Mouse (Mus musculus): ENCODE data around the gene Slc2a1. TPM values are rescaled to one million over a fixed set of nuclear protein-coding genes. Genes with fewer than 3 reads are reported as not detected.

Slc2a1 gene
- polyA plus RNA-seq, 1 experiment from 2014 or later = 119 TPM

DNA sequence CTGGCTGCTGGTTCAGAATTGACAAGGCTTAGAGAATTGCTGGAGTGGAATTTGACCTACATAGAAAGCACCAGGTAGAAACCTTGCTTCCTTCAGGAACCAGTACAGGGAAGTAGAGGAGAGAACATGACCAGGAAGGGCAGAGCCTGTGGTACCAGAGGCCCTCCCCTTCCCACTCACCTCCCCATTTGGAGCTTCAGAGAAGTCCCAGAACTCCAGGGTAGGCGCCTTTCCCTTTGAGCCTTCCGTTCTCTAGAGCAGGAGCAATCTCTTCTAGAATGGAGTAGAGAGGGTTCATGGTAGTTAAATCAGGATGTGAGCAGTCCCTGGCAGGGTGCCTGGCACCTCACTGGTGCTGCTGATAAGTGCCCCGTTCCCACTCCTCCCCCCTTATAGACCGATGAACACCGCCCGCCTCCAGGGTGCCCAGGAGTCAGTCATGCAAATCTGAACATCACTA is 7.1 kb downstream of the Slc2a1 start:
- H3K9me3 ChIP-seq (replicated peaks) = no peaks in the 10 kb centered on the region
- H3K4me3 ChIP-seq = no peak overlapping the region
- WGBS = 20% methylated on average over 6 of the region's 6 CpGs
- peak; percentile 61 for ATAC-seq (replicated peaks; ENCODE audit: insufficient number of reproducible peaks, insufficient read depth, low FRiP score, low read depth)
- peak overlapping the region; percentile 35 for H3K4me2 ChIP-seq
- peak overlapping the region; percentile 90 for H3K27ac ChIP-seq
- H3K27me3 ChIP-seq = no peaks in the 10 kb centered on the region
- peaks cover 5% of the 10 kb centered on the region for H3K36me3 ChIP-seq
- peak overlapping the region; percentile 15; the same call in 1 of the 2 replicates for H3K9ac ChIP-seq
- H3K4me1 ChIP-seq (replicated peaks) = peaks cover 97% of the 10 kb centered on the region

DNA sequence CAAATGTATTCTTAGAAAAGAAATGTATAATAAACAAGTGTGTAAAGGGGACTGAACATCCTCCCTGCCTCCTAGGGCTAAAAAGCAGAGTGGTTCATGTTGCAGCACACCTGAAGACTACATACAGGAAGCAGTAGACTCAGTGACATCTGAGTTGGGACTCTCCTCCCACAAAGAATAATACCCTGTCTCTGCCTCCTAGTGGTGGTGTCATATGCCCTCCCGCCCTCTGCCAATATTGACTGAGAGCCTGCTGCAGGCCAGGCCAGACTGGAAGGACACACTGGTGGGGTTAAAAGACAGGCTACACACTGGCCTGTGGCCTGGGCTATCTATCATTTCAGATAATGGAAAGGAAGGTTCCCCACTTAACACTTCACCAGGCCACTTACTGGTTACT is 7.8 kb downstream of the Slc2a1 start:
- Histone ChIP-seq H3K4me3 (no peak overlapping the region), H3K4me1 (replicated peaks) (peaks cover 97% of the 10 kb centered on the region), H3K27me3 (no peaks in the 10 kb centered on the region), H3K27ac (peak overlapping the region; percentile 90), H3K9ac (no peak overlapping the region), H3K36me3 (peaks cover 8% of the 10 kb centered on the region), H3K9me3 (replicated peaks) (no peaks in the 10 kb centered on the region), H3K4me2 (peak overlapping the region; percentile 35)
- 55% methylated on average over 1 of the region's 1 CpGs for WGBS
- ATAC-seq (replicated peaks; ENCODE audit: insufficient number of reproducible peaks, insufficient read depth, low FRiP score, low read depth) = no peak

DNA sequence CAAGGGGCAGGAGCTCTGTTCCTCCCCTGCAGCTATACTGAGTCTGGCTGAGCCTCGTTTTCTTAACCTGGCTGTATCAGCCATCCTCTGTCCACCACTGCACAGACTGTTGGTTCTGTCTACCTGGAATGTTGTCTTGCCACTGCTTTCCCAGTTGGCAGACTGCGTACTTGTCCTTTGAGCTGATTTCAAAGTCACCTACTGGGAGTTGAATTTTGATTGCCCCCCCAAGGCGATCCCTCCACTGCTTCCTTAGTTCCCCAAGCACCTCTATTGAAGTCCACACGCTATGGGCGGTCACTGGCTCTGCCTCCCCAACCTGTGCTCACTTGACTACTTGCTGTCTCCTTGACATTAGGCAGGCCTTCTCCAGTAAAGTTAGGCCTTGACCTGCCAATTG is 9.1 kb downstream of the Slc2a1 start:
- Histone ChIP-seq H3K36me3 (peaks cover 18% of the 10 kb centered on the region), H3K4me1 (replicated peaks) (peaks cover 94% of the 10 kb centered on the region), H3K4me3 (no peak overlapping the region), H3K27me3 (no peaks in the 10 kb centered on the region), H3K27ac (peak overlapping the region; percentile 90), H3K4me2 (no peak overlapping the region), H3K9ac (no peak overlapping the region), H3K9me3 (replicated peaks) (no peaks in the 10 kb centered on the region)
- WGBS = 55% methylated on average over 5 of the region's 5 CpGs
- ATAC-seq (replicated peaks; ENCODE audit: insufficient number of reproducible peaks, insufficient read depth, low FRiP score, low read depth) = no peak

DNA sequence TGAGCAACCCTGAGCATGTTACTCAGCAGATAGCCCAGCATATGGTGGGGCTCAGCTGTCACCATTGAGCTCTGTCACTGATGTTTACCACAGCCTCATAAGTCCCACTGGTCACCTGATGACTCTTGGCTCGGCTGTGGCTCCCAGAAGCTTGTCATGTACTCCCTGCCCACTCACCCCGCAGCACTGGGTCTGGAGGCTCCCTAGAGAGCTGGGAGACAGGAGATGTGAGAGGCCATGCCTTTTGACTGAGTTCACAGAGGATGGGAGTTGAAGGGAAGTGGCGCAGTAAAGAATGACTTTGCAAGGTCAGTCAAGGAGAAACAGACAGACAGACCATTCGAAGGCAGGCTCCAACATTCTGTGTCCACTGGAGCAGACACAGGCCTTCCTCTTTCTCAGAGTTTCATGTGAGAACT is 10.2 kb downstream of the Slc2a1 start:
- no peak overlapping the region for H3K4me2 ChIP-seq
- peak; percentile 79 for ATAC-seq (replicated peaks; ENCODE audit: insufficient number of reproducible peaks, insufficient read depth, low FRiP score, low read depth)
- H3K27ac ChIP-seq = peak overlapping the region; percentile 90
- no peak overlapping the region for H3K4me3 ChIP-seq
- WGBS = 28% methylated on average over 4 of the region's 4 CpGs
- H3K36me3 ChIP-seq = peaks cover 22% of the 10 kb centered on the region
- peaks cover 95% of the 10 kb centered on the region for H3K4me1 ChIP-seq (replicated peaks)
- H3K9me3 ChIP-seq (replicated peaks) = no peaks in the 10 kb centered on the region
- H3K9ac ChIP-seq = peak overlapping the region; percentile 25; the same call in 1 of the 2 replicates
- no peaks in the 10 kb centered on the region for H3K27me3 ChIP-seq

DNA sequence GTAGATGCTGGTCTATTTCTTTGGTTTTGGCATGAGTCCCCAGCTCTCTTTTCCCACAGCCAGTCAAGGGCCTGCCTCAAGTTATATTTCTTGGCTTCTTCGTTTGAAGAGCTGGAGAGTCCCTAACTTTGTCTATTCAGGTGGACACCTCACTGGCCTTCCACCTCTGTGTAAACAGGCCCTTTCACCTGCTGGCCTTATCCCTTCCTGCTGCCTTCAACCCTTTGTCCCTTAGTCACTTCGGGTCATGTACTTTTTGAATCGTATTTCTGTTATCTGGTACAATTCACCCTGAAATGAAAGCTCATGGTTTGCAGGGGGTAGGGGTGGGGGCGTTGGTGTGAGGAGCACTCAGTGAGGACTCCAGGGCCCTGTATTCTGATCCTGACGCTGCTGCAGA is 10.8 kb downstream of the Slc2a1 start:
- no peak overlapping the region for H3K4me2 ChIP-seq
- H3K36me3 ChIP-seq = peaks cover 22% of the 10 kb centered on the region
- peaks cover 95% of the 10 kb centered on the region for H3K4me1 ChIP-seq (replicated peaks)
- peak overlapping the region; percentile 90 for H3K27ac ChIP-seq
- H3K9me3 ChIP-seq (replicated peaks) = no peaks in the 10 kb centered on the region
- no peak overlapping the region for H3K4me3 ChIP-seq
- no peaks in the 10 kb centered on the region for H3K27me3 ChIP-seq
- no peak for ATAC-seq (replicated peaks; ENCODE audit: insufficient number of reproducible peaks, insufficient read depth, low FRiP score, low read depth)
- WGBS = 56% methylated on average over 5 of the region's 5 CpGs
- peak overlapping the region; percentile 25; the same call in 1 of the 2 replicates for H3K9ac ChIP-seq

DNA sequence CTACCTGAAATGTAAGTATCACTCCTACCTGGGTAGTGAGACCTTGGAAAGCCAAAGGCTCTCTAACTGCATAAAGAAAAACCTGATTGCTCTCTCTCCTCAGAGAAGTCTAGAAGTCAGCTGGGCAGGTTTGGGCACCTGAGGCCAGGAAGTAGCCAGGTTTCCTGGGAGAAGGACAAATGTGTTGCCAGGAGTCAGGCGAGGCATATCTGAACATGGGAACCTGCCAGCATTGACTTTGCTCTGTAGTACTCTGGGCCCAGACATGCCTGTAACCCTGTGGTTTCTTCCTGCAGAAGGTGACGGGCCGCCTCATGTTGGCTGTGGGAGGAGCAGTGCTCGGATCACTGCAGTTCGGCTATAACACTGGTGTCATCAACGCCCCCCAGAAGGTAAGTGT is 11.6 kb downstream of the Slc2a1 start:
- 74% methylated on average over 6 of the region's 6 CpGs for WGBS
- Histone ChIP-seq H3K4me1 (replicated peaks) (peaks cover 96% of the 10 kb centered on the region), H3K27ac (0 out of 2 replicates have a peak overlapping the region, but pooled peaks have one; percentile 51), H3K36me3 (peaks cover 22% of the 10 kb centered on the region), H3K9ac (no peak overlapping the region), H3K27me3 (no peaks in the 10 kb centered on the region), H3K4me2 (no peak overlapping the region), H3K4me3 (no peak overlapping the region), H3K9me3 (replicated peaks) (no peaks in the 10 kb centered on the region)
- no peak for ATAC-seq (replicated peaks; ENCODE audit: insufficient number of reproducible peaks, insufficient read depth, low FRiP score, low read depth)

DNA sequence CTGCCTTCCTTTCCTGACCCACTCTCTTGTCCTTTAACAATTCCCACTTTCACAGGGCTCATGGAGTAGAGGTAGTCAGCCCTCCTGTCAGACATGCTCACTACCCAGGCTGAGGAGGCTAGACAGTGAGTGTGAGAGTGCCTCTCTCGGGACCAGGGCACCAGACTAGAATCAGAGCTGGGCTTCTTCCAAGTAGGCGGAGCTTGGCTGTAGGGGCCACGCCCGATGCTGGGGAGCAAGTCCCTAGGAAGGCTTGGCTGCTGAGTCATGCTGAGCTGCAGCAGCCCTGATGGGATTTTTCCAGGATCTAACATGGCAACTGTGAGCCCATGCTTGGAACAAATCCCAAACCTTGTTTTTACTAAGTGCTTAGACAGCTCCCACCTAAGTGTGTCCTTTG is 12.7 kb downstream of the Slc2a1 start:
- Histone ChIP-seq H3K27ac (peak overlapping the region; percentile 51), H3K9ac (no peak overlapping the region), H3K4me2 (no peak overlapping the region), H3K36me3 (peaks cover 22% of the 10 kb centered on the region), H3K9me3 (replicated peaks) (no peaks in the 10 kb centered on the region), H3K4me1 (replicated peaks) (peaks cover 96% of the 10 kb centered on the region), H3K4me3 (no peak overlapping the region), H3K27me3 (no peaks in the 10 kb centered on the region)
- 26% methylated on average over 4 of the region's 4 CpGs for WGBS
- peak; percentile 61; the same call in 1 of the 2 replicates for ATAC-seq (replicated peaks; ENCODE audit: insufficient number of reproducible peaks, insufficient read depth, low FRiP score, low read depth)

DNA sequence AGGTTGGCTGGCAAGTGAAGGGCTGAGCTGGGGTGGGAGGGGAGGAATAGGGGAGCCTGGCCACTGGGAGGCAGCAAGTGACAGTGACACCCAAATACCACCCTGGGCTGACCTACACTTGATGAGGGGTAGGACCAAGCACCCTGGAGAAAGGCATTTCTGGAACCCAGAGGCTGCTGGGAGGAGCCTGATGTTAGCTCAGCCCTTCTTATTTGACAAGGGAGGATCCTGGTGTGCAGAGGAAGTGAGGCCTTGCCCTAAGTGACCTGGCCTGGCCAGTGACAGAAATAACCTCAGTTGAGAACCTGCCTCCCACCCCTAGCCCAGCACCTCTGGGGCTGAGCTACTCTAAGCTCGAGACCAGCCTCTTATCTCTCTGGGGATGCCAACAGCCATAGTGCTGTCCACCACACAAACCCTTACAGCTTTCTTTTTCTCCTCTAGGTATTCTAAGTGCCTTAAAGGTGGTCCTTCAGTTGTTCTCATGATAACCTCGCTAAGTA is 16.3 kb downstream of the Slc2a1 start:
- no peak overlapping the region for H3K4me3 ChIP-seq
- peaks cover 92% of the 10 kb centered on the region for H3K4me1 ChIP-seq (replicated peaks)
- 45% methylated on average over 2 of the region's 2 CpGs for WGBS
- H3K27me3 ChIP-seq = no peaks in the 10 kb centered on the region
- H3K36me3 ChIP-seq = peaks cover 22% of the 10 kb centered on the region
- ATAC-seq (replicated peaks; ENCODE audit: insufficient number of reproducible peaks, insufficient read depth, low FRiP score, low read depth) = no peak
- no peak overlapping the region for H3K4me2 ChIP-seq
- H3K9ac ChIP-seq = no peak overlapping the region
- H3K9me3 ChIP-seq (replicated peaks) = no peaks in the 10 kb centered on the region
- peak overlapping the region; percentile 39 for H3K27ac ChIP-seq

DNA sequence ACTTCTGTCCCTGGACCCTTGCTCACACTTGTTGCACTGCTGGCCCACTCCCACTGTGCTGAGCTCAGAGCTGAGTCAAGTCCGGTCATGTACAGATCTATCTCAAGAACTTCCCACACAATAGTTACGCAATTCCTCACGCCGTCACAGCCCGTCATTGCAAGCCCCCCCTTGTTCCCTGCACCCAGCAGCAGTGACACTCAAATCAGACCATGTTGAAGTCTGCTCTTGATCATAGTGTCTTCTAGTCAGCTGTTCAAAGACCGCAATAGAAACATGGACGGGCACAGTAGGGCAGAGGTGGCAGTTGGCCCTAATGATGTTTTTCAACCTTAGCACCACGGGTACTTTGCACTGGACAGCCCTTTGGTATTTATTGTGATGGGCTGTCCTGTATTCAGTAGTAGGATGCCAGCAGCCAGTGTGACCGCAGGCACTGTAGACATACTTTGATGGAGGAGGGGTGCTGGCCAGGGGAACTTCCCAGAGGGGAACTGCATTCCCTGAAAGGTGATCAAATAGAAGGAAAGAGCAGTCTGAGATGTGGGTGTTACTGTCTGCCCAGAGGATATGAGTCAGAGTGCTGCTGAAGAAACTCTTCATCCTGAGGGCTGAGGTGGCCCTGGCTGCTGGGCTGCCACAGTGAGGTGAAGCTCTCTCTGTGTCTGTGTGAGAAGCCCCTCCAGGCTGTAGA is 17.2 kb downstream of the Slc2a1 start:
- Histone ChIP-seq H3K4me1 (replicated peaks) (peaks cover 83% of the 10 kb centered on the region), H3K9ac (no peak overlapping the region), H3K27ac (peak overlapping the region; percentile 39; the same call in 1 of the 2 replicates), H3K36me3 (peaks cover 17% of the 10 kb centered on the region; the same call in 1 of the 2 replicates), H3K4me3 (no peak overlapping the region), H3K9me3 (replicated peaks) (no peaks in the 10 kb centered on the region), H3K27me3 (no peaks in the 10 kb centered on the region), H3K4me2 (no peak overlapping the region)
- ATAC-seq (replicated peaks; ENCODE audit: insufficient number of reproducible peaks, insufficient read depth, low FRiP score, low read depth) = no peak
- 58% methylated on average over 9 of the region's 9 CpGs for WGBS

DNA sequence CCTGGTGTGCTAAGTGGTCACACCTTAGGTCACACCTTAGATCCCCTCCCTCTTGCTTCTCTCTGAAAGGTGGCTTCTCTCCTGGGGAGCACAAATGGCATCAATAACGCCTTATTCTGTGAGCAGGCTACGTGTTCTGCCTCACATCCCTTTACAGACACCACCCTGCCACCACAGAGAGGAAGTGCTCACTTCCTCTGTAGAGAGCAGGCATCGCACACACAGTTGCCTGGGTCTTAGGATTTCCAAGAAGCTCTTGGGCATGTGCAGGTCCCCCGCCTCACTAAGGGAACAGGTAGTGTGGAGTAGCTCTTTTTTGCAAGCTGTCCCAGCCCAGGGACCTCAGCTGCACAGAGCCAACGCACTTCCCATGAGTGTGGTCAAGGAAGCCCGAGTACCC is 18.7 kb downstream of the Slc2a1 start:
- H3K4me3 ChIP-seq = no peak overlapping the region
- no peak overlapping the region for H3K4me2 ChIP-seq
- ATAC-seq (replicated peaks; ENCODE audit: insufficient number of reproducible peaks, insufficient read depth, low FRiP score, low read depth) = no peak; the same call in 1 of the 2 replicates
- no peak overlapping the region for H3K9ac ChIP-seq
- peaks cover 12% of the 10 kb centered on the region for H3K36me3 ChIP-seq
- WGBS = 63% methylated on average over 6 of the region's 6 CpGs
- no peaks in the 10 kb centered on the region for H3K9me3 ChIP-seq (replicated peaks)
- H3K27me3 ChIP-seq = no peaks in the 10 kb centered on the region
- 0 out of 2 replicates have a peak overlapping the region, but pooled peaks have one; percentile 31 for H3K27ac ChIP-seq
- H3K4me1 ChIP-seq (replicated peaks) = peaks cover 71% of the 10 kb centered on the region

DNA sequence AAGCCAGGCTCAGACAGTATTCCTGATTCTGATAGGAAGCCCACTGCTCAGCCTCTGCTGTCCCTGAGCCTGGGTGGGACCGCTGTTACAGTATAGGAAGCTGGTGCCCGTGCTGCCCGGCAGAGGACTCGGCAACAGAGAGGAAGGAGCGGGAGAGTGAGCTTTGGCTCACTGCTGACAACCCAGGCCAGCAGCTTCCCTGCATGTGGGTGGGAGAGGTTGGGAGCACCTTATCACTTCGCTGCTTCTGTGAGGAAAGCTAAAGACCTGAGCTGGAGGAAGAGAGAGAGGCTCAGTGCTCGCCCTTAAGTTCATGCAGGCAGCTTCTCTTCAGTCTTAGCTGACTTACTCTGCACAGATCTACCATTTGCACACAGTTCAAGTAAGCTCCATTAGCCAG is 20.0 kb downstream of the Slc2a1 start:
- peaks cover 58% of the 10 kb centered on the region for H3K4me1 ChIP-seq (replicated peaks)
- peak overlapping the region; percentile 55 for H3K27ac ChIP-seq
- H3K9ac ChIP-seq = 0 out of 2 replicates have a peak overlapping the region, but pooled peaks have one; percentile 5

More for the DNA sequence above, 20.0 kb downstream of the Slc2a1 start:
- 36% methylated on average over 7 of the region's 7 CpGs for WGBS
- ATAC-seq (replicated peaks; ENCODE audit: insufficient number of reproducible peaks, insufficient read depth, low FRiP score, low read depth) = no peak
- no peak overlapping the region for H3K4me2 ChIP-seq
- no peaks in the 10 kb centered on the region for H3K9me3 ChIP-seq (replicated peaks)
- H3K4me3 ChIP-seq = no peak overlapping the region
- H3K27me3 ChIP-seq = no peaks in the 10 kb centered on the region
- H3K36me3 ChIP-seq = peaks cover 17% of the 10 kb centered on the region
